Mouse (Mus musculus) hindlimb bud, embryonic 11.5 days (tissue): ENCODE measurements around the gene Lhx6.
A peak's percentile ranks its signal among the peaks of the same experiment; 100 is the strongest.

Experiments used
- DNase-seq: peaks from one replicate; pipeline ENCODE4 v3.0.0-alpha.2; 2012; ENCODE audit warnings: low read depth, low spot score; ENCODE audit errors: extremely low spot score

Gene Lhx6

DNA sequence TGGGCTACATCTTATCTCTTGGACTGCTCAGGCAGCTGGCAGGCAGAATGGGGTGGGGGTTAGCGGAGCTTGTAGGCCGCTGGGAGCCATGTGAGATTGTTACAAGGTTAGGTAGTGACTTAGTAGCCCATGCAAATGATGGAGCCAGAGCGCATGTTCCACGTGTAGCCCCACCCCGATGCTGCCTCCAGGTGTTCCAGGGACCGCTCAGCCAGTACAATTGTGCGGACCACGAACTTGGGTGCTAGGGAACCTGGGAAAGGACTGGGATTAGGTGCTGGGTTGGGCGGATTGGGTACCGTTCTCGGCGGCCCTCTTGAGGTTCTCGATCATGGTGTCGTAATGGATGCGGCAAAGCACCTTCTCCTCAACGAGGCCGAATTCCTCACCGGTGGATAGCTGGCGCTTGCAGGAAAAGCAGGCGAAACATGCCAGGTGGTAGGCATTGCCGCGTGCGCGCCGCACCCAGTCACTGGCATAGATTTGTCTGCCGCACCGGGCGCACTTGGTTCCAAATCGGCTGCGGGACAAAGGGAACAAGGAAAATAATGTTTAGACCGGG, 11.2 kb downstream of the Lhx6 start:
- no peak for DNase-seq

- DNase-seq = no peak
Measured at GRCm38 (mm10) chr2:36093301-36093700, 11.9 kb downstream of the Lhx6 start.

GRCm38 (mm10) chr2:36092748-36093147, 12.5 kb downstream of the Lhx6 start:
- DNase-seq = no peak

DNA sequence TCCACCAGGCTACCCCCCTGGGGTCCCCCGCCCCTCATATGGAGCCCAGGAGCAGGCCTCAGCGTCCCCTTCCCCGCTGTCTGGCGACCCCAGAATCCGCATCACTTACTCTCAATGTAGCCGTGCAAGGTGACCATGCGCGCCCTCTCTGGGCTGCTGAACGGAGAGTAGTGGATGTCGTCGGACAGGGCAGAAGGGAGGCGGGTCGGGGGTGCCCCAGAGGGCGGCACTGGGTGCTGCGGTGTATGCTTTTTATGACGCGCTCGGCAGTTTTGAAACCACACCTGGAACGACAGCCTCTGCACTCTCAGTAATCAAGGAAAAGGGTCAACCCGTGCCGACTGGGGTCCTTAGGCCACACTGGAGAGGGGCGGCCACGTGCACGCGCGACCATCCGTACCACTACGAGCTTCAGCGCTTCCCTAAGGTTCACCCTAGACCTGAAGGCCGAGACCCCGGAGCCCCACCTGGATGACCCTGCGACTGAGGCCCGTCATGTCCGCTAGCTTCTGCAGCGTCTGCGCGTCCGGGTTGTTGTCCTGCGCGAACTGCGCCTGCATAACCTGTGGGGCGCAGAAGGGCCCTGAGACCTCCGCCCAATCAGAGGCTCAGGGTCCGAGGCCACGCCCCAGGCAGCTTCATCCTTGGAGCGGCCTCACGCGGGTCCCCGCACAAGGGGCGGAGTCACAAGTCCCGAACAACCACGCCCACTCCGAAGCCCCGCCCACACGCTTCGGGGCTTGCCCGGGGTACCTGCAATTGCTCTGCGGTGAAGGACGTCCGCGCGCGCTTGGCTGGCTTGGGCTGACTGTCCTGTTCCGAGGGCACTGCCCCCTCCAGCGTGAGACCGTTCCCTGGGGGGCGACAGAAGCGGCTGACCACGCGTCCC, 14.1 kb downstream of the Lhx6 start:
- DNase-seq = no peak

DNA sequence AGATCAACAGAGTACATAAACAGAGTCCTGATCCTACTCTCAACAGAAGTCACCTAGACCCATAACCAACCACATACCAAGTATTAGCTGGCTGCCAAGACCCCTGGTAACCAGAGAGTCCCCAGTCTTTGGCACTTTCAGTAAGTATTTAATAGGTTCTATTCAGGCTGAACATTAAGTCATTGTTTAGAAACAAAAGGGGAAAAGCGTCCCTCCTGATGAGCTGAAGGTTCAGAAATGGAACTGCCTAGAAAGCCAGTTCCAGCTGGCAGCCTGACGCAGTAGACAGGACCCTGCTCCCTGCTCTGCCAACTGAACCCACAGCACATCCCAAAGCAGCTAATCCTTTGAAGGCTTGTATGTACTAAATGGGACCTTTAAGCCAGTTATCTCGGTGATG, 16.0 kb downstream of the Lhx6 start:
- no peak for DNase-seq

DNA sequence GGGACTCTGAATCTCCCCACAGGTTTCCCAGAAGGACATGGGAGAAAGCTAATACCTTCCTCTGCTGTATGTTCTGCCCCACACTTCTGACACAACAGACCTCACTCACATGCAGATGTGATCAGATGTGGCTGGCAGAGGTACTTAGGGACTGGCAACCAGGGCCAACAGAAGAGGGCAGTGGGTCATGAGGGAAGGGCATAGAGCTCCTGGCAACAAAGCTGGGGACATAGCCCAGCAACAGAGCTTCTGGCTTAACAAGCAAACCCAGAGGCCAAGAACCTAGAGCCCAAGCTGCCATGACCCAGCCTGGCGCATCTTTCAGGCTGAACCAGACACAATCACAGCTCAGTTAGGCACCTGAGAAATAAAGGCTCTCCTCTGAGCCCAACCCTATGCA, 20.2 kb downstream of the Lhx6 start:
- DNase-seq = no peak

DNA sequence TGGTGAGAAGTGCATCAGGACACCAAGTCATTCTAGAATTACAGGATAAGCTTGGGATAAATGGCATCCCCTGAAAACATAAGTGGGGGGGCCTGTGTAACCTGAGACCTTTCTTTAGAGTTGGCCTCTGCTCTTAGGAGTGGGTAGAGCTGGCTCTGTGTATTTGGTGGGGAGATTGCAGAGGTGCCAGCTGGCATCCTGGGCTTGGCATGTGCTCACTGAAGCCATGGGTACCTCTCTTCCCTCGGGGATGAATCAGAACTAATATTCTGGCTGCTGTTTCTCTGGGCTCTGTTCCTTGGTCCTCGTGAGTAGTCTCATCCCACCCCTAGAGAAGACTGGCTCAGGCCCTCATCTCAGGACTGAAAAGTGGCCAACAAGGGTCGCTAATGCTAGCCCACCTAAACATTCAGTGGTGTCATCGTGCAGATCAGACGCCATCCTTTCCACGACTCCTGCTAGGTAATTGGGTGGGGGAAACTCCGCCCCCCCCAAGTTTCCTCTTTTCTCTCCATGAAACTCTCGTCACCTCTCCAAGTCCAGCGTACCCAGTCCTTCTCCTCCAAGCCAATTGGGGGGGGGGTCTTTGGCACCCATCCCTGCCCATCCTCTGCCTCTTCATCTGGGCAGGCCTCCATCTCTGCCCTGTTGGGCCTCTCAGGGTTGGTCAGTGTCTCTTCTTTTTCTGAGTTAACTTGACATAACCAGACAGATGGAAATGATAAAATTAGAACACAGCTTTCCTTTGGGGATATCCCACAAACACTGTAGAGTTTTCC, 22.2 kb downstream of the Lhx6 start:
- no peak for DNase-seq

- DNase-seq = no peak
Measured at GRCm38 (mm10) chr2:36081446-36081845, 23.8 kb downstream of the Lhx6 start.

DNA sequence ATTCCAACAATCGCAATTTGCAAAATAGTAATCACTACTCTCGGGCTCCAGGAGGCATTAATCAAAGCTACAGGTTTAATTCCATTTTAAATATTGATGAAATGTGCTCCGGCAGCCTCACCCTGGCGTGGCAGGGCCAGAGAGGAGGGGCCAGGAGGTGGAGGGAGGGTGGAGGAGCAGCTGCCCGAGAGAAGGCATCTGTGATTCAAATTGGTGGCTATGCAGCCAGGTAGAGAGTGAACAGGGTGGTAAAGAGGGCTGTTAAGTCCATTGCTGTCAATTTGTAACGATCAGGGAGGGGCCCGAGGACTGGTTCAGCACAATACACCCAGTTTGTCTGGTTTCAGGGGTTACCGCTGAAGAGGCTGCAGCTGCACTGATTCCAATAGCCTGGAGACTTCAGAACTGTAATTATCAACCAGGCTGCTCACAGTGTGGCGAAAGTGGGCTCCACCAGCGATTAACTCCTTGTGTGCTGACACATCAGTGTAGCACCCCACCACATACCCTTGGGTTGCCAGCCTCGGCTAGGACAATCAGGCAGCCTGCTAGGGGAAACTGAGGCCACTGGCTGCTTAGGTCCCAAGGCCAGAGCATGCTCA, 27.9 kb downstream of the Lhx6 start:
- DNase-seq = no peak

DNA sequence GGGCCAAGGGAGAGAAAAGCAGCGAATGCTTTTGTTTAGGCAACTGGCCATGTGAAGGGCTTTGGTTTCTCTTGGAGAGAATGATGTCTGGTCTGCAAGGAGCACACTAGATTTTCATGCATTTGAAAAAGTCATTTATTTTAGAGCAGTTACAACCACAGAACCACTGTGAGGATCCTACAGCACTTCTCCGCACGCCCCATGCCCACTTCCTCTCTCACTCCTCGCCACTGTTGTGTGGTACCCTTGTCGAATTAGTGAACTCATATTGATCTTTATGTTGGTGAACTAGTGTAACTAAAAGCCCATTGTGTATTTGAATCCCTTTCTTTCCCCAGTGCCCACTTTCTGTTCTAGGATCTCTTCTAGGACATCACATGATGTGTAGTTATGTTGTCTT, 30.0 kb downstream of the Lhx6 start:
- DNase-seq = no peak

- no peak for DNase-seq
Measured at GRCm38 (mm10) chr2:36073781-36074180, 31.4 kb downstream of the Lhx6 start.

DNA sequence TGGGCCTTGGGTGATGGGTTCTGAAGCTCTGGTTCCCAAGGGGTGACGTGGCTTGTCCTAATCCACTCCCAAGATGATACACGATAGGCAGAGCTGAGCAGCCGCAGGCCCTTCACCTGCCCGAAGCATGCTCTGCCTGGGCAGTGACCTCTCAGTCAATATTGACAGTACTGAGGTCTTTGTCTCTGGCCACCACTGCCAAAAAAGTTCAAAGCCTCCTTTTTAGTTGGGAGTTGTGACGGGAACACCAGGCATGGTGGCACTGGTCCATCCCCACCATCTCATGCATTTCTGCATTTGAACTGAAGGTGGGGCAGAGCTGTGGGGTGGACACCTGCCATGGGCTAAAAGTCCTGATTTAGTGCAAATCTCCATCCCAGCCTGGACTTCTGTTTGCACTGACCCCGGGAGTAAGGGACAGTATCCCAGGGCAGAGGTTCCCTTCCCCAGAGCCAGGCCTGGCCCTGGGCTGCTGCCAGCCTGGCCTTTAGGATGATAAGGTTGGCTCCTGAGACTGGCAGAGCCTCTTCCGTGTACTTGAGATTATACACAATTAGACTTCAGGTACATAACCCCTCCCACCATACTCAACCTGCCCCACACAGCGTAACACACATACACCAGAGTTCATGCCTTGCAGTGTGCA, 33.4 kb downstream of the Lhx6 start:
- no peak for DNase-seq

- DNase-seq = no peak
Measured at GRCm38 (mm10) chr2:36067132-36067531, 38.1 kb downstream of the Lhx6 start.

DNA sequence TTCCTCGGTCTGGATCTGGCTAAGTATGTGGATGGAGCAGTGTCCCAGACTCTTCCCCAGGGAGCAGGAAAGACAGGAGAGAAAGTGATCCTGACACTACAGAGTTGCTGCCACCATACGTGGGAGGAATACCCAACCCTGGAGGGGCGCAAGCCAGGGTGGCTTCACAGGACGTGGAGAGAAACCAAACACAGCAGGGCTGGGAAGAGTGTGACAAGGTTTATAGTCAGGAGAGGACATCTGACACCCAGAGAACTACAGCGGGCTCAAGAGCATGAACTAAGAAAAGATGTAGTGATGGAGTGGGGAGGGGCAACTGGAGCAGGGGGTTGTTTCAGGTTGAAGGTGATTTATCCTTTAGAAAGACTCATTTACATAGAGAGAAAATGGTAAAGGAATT, 43.8 kb downstream of the Lhx6 start:
- no peak for DNase-seq

DNA sequence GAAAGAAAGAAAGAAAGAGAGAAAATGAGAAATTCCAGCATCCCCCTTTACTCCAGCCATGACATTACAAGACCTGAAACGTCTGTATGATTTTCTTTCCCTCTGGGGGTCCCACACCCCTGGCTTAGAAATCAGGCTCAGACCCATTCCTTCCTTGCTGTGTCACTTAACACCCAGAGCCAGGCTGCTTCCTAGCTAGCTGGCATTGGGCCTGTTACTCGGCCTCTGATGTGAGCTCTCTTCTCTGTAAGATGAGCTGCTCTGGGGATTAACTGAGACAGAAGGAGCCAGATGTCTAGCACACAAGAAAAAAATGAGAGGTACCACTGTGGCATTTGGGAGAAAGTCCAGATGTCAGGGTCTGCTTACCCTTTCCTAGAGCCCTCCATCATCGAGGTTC, 49.0 kb downstream of the Lhx6 start:
- DNase-seq = no peak

GRCm38 (mm10) chr2:36053249-36053648, 52.0 kb downstream of the Lhx6 start:
- no peak for DNase-seq

GRCm38 (mm10) chr2:36049567-36049954, 55.6 kb downstream of the Lhx6 start:
- no peak for DNase-seq

DNA sequence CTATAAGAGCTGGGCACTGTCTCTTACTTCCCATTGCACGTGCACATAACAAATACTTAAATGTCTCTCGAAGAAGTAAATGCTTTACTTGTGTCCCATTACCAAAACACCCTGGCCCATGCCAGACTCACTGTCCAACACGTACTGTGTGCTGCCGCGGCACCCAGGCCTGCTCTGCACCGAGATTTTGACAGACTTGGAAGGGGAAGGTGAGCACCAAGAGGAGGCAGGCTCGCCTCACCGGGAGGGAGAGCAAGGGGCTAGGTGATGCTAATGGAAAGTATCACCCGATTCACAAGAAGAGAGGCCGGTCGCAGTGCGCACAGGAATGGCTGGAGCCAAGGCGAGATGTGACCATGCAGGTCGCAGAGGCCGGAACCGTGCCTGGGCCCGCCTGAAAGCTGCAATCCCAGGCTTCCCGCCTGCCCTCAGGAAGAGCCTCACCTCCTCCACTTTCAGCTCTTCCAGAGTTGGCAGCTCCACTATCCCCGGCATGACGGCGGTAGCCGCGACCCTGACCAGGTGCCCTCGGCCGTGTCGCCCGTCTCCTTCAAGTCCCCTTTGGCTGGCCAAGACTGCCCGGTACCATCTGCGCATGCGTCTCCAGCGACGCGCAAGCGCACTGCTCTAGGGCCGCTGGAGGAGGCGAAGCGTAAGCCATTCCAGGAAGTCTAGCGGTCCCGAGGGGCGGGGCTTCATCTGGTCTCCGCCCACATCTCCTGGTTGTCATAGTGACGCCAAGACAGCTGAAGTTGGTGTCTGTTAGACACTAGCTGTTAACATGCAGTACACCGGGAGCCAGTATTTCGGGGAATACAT, 56.3 kb downstream of the Lhx6 start, which contains the start of the genes Ndufa8 and Morn5:
Gene Ndufa8, minus strand, starts transcription at position 659 of the 819 bp plus-strand sequence.
Gene Morn5, plus strand, starts transcription at position 711 of the 819 bp plus-strand sequence.
- DNase-seq = peak; percentile 98

DNA sequence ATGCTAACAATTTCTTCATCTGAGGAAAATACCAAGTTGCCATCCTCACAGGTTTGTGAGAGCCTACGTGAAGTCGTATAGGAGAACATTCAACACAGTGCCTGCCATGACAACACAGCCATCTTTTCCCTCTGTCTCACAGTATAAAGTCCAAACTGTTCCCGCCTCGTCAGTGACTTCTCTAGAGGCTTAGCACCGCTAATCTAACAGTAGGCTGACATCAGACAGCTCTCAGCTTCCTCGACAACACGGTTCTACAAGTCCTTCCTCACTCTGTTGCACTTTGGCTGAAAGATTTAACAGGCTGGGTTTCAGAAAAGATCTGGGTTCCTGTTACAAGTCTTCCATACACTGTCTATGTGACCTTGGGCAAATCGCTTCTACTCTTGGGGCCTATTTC, 57.0 kb downstream of the Lhx6 start:
- no peak for DNase-seq

- DNase-seq = no peak
Measured at GRCm38 (mm10) chr2:36040872-36041271, 64.3 kb downstream of the Lhx6 start.
